Mouse (Mus musculus) left cerebral cortex, adult 9 months (tissue): ENCODE measurements at regions not wholly inside any gene's neighbourhood (a gene's known extent, or its start where the extent isn't known, plus 50 kb on each side); places are given as distances from the start of the nearest gene placed in this dataset.

Source experiments
- DNase-seq, 2 experiments: peaks; one replicate each; pipeline ENCODE4 v3.0.0; 2022; ENCODE audit warnings: low spot score in 2 of 2

- no peak for DNase-seq
Measured at GRCm38 (mm10) chr1:190526046-190526445, 355.5 kb upstream of the Prox1 start.

- DNase-seq, result no peak
Measured at GRCm38 (mm10) chr1:190500106-190500505, 329.6 kb upstream of the Prox1 start.

- no peak for DNase-seq
Measured at GRCm38 (mm10) chr1:190497474-190497873, 327.0 kb upstream of the Prox1 start.

DNA sequence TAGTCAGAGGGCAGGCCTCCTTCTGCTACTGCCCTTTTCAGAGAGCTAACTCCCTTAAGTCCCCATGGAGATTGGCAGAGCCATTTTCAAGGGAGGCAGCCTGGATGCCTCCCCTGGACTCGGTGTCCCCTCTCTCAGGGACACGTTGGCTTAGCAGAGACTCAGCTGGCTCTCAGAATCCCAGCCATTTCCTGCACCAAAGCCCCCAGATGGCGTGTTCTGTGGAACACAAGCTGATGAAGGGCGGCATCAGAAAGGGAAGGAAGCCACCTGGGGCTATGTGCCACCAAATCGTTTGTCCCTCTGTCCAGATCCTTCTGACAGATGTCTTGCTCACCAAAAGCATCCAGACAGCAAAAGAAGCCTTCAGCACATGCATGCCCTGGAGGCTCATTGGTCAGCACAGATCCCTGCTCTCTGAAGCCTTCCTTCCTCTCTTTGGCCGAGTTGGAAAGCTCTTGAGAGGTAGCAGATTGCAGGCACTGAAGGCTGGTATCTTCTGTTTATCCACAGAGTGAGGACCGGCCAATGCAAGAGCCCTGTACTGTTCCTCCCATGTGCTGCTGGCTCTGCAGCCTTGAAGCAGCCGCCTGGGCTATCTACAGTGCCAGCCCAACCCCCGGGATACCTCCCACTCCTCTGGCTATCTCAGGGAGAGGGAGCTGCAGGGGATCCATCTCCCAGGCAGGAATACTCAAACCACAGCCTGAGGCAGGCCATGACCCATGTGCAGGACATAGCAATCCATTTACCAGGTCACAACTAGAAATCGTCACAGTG is 325.4 kb upstream of the Prox1 start:
- DNase-seq, result no peak

DNA sequence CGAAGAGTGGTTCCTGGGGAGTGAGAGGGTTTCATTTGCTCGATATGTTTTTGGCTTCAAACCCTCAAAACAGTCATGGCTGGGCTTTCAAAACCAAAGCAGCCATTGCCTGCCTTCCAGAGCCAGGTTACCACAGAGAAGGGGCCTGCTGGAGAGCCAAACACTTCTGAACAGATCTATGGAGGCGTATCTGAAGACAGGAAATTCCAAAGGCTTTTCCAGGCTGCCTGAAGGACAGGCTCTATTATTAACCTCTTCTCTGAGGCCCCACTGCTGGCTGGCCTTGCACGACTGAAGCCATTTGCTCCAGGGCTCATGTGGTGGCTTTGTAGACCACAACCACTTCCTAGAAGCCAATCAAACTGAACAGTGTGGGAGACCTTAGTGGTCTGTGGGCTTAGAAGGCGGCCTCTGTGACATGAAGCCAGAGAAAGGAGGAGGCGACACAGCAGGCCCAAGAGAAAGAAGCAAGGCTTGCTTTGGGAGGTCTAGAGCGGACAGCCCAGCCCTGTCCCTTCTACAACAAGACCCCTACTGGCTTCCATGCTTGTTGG is 316.1 kb upstream of the Prox1 start:
- no peak for DNase-seq

GRCm38 (mm10) chr1:190483366-190483765 is 312.9 kb upstream of the Prox1 start:
- no peak for DNase-seq

DNA sequence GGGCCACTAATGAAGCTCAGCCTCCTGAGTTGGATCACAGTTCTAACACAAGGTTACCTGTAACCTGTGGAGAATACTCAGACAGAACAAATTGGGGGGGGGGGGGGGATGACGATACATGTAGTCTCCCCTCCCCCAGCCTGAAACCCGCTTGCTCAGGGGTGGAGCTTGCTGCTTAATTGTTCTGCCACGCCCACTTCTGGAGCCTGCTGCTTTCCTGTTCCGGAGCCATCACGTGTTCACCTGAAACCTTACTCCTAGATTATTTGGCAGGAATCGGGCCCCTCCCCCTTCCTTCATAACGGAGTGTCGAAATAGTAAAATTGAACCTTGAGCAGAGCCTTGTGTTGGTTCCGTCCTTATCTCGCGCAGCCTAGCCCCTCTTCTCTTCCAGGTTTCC is 310.6 kb upstream of the Prox1 start:
- DNase-seq, result no peak

GRCm38 (mm10) chr1:190480601-190481000 is 310.1 kb upstream of the Prox1 start:
- DNase-seq, result no peak

- no peak for DNase-seq
Measured at GRCm38 (mm10) chr1:190472761-190473160, 302.2 kb upstream of the Prox1 start.

DNA sequence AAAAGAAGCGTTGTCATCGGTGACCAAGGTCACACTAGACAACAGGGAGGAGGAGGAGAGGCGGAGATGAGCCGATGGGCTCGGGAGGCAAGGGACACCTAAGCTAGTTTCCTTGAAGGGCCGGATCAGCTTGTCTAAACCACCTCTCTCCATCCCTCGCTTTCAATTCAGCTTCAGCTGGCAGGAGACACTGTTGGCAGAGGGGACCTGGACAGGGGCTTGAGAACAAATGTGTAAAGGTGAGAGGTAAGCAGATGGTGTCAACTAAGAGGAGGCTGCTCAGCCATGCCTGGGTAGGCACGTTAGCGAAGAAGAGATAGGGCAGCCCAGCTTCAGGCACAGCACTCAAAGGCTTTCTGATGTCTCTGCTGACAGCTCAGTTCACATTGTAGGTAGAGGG is 299.8 kb upstream of the Prox1 start:
- no peak for DNase-seq

DNA sequence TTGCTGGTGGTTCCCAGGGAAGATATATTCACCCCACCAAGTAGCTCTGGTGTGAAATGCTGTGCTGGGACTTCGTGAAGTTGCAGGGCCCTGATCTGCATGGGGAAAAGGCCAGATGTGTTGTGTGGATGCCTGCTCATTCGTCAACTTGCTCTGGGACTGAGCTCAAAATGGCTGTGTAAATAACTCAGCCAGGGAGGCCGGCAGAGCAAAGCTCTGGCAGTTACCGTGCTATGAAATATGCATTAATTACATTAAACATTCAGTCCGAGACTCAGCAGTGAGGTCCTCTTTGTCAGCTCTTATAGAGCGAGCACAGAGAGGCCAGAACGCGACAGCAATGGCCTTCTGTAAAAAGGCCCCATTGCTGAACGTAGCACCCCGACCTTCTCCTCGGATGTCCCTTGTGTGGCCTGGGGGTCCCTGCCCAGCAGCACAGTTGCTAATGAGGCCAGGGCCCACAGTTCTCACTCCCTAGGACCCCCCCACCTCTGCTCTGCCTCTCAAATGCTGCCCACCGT is 287.1 kb upstream of the Prox1 start:
- DNase-seq, result no peak

- no peak for DNase-seq
Measured at GRCm38 (mm10) chr1:190453549-190453948, 283.0 kb upstream of the Prox1 start.

DNA sequence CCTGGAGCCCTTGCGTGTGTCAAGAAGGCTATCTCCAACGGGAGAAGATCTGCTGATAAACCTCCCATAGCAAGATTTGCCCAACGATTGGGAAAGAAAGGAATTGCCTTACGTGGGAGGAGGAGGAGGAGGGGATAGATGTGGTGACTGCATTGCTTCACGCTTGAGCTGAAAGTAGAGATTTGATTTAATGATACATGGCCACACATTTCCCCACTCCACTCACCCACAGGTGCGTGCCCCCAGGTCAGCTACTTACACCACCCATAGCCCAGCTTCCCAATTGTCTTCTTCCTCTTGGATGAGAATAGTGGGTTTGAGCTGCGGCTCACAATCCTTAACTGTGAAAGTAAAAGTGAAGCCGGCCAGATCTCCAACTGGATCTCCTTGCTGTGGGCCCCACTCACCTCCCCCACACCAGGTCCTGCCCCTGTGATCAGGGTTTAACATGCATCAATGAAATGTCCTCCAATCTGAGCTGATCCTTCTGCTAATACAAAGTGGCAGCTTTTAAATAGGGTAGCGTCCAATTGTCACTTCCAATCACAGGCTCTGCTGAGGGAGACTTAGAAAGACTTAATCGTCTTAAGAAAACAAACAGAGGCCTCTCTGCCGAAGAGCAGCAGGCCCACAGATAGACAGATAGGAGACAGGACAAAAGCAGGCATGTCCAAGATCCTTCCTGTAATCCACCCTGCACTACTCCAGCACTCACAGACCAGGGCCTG is 281.8 kb upstream of the Prox1 start:
- DNase-seq, result no peak

DNA sequence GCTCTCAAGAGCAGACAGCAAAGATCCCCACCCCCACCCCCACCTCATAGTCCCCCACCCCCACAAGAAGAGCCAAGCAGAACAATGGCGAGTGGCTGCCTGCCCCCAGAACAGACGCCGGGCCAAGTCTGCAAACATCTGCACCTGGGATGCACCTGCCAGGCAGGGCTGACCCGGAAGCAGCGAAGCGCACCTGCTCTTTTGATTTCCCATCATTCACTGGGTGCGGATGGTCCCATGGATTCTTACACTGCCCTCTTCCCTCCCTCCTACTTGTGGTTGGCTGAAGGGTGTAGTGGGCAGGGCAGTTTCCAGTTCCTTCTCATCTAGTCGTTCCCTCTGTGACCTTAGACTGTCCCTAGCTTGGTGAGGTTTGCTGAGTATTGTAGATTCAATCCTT is 277.7 kb upstream of the Prox1 start:
- no peak for DNase-seq

DNA sequence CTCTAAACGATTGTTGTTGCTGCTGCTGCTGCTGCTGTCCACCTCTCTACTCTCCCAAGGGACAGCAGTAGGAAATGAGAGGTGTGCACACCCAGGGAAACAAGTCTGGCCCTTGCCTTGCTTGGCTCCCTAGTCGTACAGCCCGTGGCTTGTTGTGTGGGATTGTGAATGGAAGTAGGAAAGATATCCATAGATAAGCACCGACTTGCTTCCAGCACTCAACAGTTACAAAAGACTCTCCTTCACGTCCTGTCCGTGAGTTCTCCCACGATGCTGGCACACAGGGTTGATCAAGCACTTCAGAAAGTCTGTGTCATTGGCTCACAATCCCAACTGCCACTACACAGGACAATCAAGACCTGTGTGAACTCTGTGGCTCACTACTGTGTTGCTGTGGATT is 276.7 kb upstream of the Prox1 start:
- DNase-seq, result no peak

DNA sequence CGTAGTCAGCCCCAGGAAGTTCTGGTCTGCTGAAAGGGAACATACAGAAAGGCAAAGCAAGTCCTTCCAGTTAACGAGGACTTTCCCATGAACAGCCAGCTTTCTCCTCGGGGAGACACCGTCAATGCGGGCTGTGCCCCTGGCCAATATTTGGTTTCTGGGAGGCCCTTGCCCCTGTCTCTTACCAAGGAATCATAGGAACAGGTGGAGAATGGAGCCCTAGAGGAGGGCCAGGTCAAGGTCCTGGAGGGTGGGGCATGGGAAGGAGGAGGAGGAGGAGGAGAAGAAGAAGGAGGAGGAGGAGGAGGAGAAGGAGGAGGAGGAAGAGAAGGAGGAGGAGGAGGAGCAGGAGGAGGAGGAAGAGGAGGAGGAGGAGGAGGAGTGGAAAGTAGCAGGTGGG is 276.2 kb upstream of the Prox1 start:
- no peak for DNase-seq

DNA sequence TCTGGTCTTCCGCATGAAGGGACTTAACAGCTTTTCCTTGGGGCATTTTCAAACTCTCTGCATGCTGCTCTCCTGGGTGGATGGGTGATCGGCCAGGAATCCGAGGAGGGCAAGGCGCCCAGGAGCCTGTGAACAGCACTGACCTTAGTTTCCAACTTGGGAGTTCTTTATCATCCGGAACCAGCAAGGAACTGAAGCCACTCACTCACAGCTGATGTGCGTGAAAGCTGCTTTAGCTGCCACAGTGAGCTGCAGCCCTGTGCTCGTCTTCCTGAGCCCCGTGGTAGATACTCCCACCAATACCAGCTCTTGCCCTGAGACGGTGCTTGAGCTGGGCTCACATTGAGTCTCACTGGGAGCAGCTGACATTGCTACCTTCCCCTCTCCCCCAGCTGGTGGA is 273.9 kb upstream of the Prox1 start:
- no peak for DNase-seq

DNA sequence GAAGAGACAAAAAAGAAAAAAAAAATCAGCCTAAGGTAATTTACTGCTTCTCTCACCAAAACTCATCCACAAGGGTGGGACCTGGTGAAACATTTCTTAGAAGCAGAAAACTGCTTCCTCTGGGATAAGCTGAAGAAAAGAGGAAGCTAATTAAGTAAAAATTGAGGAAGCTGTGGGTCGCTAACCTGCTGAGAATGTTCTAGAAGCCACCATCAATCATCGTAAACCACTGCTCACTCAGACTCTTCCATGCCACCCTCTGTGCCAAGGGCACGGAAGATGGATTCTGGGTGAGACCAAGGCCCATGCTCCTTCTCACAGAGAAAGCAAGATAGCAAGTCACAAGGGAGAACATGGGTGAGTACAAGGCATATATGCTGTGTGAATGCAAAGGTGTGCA is 272.7 kb upstream of the Prox1 start:
- DNase-seq, result no peak

GRCm38 (mm10) chr1:190442166-190442565 is 271.7 kb upstream of the Prox1 start:
- DNase-seq, result no peak

DNA sequence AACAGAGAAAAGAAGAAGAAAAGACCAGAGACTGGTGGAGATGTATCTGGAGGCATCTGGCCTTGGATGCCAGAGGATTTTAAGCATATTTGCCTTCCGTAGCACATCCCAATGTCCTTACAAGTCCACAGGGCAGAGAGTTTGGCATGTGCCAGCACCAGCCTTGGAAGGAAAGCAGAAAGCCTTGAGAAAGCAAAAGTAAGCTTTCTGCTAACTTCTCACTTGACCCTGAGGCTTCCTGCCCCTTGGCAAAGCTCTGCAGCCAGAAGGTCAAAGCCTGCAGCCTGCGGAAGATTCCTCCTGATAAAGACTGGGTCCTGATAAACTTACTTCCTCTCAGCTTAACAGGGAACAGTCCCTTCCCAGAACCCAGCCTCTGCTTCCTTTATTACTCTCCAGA is 268.3 kb upstream of the Prox1 start:
- DNase-seq, result no peak

DNA sequence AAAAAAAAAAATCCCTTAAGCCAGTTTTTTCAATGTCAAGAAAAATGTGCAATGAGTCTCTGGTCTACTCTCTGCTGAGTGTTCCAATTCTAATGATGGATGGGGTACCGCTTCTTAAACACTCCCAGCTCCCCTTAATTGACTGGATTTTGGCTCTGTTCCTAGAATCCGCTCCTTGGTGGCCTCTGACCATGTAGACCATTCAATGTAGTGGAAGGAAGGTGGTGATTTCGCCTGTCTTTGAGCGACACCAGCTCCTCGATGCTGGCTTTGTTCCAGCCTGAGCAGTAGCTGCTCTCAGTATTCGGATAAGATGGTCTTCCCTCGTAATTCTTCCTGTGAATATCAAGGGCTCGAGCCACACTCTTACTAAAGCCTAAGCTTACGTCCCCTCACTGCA is 252.4 kb upstream of the Prox1 start:
- no peak for DNase-seq

GRCm38 (mm10) chr1:190419709-190420108 is 249.2 kb upstream of the Prox1 start:
- peak; percentile 2 to 11 for DNase-seq

- no peak for DNase-seq
Measured at GRCm38 (mm10) chr1:190417326-190417725, 246.8 kb upstream of the Prox1 start.
